Mouse (Mus musculus) embryonic facial prominence, embryonic 11.5 days (tissue): ENCODE data around the gene Tmem167b. TPM values are rescaled to one million over a fixed set of nuclear protein-coding genes. Genes with fewer than 3 reads are reported as not detected.

Experiments used
- ATAC-seq: fragments of 200-750 bp; cut with Nextera tagmentation; replicated peaks from 2 replicates; pipeline ENCODE4 v1.8.0; 2017; ENCODE audit warnings: low read depth; ENCODE audit not compliant: insufficient number of reproducible peaks, low FRiP score, low TSS enrichment
- DNase-seq: peaks from one replicate; pipeline ENCODE4 v3.0.0-alpha.2; 2015; ENCODE audit warnings: low spot score
- H3K27ac ChIP-seq: fragments of 300-500 bp; sonication (generic); replicated peaks from 2 replicates; pipeline ENCODE4 v1.5.1; 2014; ENCODE audit warnings: mild to moderate bottlenecking, low read depth, low read length, control low read depth
- H3K27me3 ChIP-seq: fragments of 300-500 bp; sonication (generic); 2 replicates; pipeline ENCODE4 v1.6.1; 2014; ENCODE audit warnings: mild to moderate bottlenecking, low read length, moderate library complexity, mixed read lengths; ENCODE audit not compliant: control insufficient read depth, insufficient read depth
- H3K36me3 ChIP-seq: fragments of 300-500 bp; sonication (generic); replicated peaks from 2 replicates; pipeline ENCODE4 v1.6.1; 2014; ENCODE audit warnings: low read depth, mild to moderate bottlenecking, low read length, moderate library complexity, mixed read lengths; ENCODE audit not compliant: control insufficient read depth, insufficient read depth
- H3K4me1 ChIP-seq: fragments of 300-500 bp; sonication (generic); 2 replicates; pipeline ENCODE4 v1.6.1; 2014; ENCODE audit warnings: low read length, mixed read lengths; ENCODE audit not compliant: control insufficient read depth, insufficient read depth
- H3K4me2 ChIP-seq: fragments of 300-500 bp; sonication (generic); 2 replicates; pipeline ENCODE4 v1.6.1; 2014; ENCODE audit warnings: low read depth, mild to moderate bottlenecking, control low read depth, low read length, moderate library complexity
- H3K4me3 ChIP-seq: fragments of 300-500 bp; sonication (generic); 2 replicates; pipeline ENCODE4 v1.5.1; 2014; ENCODE audit warnings: low read depth, low read length, control low read depth
- H3K9ac ChIP-seq: fragments of 300-500 bp; sonication (generic); replicated peaks from 2 replicates; pipeline ENCODE4 v1.6.1; 2014; ENCODE audit warnings: mild to moderate bottlenecking, control low read depth, low read length
- H3K9me3 ChIP-seq: fragments of 300-500 bp; sonication (generic); replicated peaks from 2 replicates; pipeline ENCODE4 v1.6.1; 2016; ENCODE audit warnings: mild to moderate bottlenecking, low read length, inconsistent platforms, mixed read lengths; ENCODE audit not compliant: control insufficient read depth
- WGBS: fragments of 180-500 bp; shearing (Covaris S2); extraction: QIAGEN DNeasy Blood & Tissue Kit; methylation state at CpG from one replicate; pipeline ENCODE4 v1.1.7; 2014; 5-methylcytosine and 5-hydroxymethylcytosine counted together
- polyA plus RNA-seq: library from polyadenylated mRNA; unstranded; fragments of >200 nt; fragmentation: Nextera tagmentation; extraction: Ambion mirVana; gene quantifications from 2 replicates; pipeline ENCODE4 v1.2.1, GENCODE M21; 2014

Tmem167b gene
- polyA plus RNA-seq, 1 experiment from 2014 or later, result 48.2 TPM

DNA sequence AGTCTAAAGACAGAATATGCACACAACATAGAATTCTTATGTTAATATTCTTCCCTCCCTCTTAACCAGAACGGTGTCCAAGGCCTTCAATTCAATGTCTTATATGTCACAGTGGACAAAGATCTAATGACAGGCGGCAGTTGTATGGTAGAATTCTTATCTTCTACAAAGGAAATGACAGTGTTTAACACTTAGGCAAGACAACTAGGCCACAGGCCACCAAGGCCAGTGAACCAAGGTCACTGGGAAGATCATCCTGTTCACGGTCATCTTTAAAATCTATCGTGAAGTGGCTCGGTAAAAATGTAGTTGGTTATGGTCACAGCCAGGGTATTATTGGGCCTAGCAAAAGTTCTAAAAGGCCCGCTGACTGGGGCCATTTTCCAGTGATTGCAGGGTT, 28.3 kb downstream of the Tmem167b start, which contains the start of gene 1700013F07Rik:
TSS of gene 1700013F07Rik (plus strand) at position 200 of the 400 bp plus-strand sequence.
- no peaks in the 10 kb centered on the region for H3K36me3 ChIP-seq
- H3K9ac ChIP-seq, result no peak within 1 kb of the TSS
- H3K4me1 ChIP-seq, result no peaks in the 10 kb centered on the region
- H3K27ac ChIP-seq, result no peak within 1 kb of the TSS
- WGBS, result 87% methylated on average over 6 of the region's 6 CpGs
- H3K4me2 ChIP-seq, result no peak within 1 kb of the TSS
- DNase-seq (no peak), ATAC-seq (no peak)
- H3K27me3 ChIP-seq, result peaks cover 10% of the 10 kb centered on the region
- no peaks in the 10 kb centered on the region for H3K9me3 ChIP-seq
- H3K4me3 ChIP-seq, result no peak within 1 kb of the TSS

DNA sequence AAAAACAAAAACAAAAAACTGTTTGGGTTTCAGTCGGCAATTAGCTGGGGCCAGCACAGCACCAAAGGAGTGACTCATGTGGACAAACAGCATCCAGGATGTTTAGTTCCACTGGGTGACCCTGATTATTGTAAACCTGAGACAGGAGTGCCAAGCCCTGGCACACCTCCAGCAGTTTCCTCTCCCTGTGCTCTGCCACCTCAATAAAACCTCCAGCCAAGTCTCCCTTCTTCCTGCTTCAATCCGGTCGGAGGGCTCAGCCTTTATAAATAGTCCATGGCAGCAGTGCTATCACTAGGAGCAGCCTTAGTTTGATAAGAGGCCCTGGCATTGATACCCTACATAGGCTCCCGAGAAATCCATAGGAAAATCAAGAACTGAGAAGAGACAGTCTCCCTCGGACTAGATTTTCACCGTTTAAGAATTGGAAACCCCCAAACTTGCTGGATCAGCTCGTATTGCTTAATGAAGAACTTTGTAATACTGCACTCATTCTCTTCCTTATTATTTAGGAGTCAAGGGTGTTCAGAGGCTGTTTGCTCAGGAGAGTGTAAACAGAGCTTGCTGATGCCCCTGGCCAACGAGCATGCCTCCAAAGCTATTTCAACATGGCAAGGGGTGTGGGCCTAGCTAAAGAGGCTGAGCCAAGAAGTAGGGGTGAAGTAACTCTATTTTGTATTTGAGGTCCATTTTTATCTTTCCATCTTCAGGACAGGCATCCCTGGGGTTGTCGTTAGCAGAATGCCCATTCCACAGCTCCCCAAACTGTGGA, 29.0 kb downstream of the Tmem167b start:
- ATAC-seq (no peak), DNase-seq (no peak)
- no peak overlapping the region for H3K4me3 ChIP-seq
- no peak overlapping the region for H3K4me2 ChIP-seq
- no peak overlapping the region for H3K9ac ChIP-seq
- 80% methylated on average over 9 of the region's 9 CpGs for WGBS
- H3K9me3 ChIP-seq, result no peaks in the 10 kb centered on the region
- H3K27ac ChIP-seq, result no peak overlapping the region
- H3K36me3 ChIP-seq, result no peaks in the 10 kb centered on the region
- H3K27me3 ChIP-seq, result peaks cover 10% of the 10 kb centered on the region
- no peaks in the 10 kb centered on the region for H3K4me1 ChIP-seq

DNA sequence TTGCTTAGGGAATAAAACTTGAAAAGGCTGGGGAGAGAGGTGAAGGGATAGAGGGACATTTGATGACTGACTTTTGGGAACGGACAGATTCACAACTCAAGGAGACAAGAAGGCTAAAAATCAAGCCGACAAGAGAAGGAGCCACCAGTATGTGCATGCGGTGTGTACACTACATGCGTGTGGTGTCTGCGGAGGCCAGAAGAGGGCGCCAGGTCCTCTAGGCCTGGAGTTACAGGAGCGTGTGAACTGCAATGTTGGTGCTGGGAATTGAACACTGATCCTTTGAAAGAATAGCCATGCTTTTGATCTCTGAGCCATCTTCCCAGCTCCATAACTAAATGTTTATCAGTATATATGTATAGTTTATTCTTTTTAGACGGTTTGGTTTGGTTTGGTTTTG, 33.8 kb downstream of the Tmem167b start:
- WGBS, result 91% methylated on average over 8 of the region's 8 CpGs
- no peaks in the 10 kb centered on the region for H3K4me1 ChIP-seq
- no peaks in the 10 kb centered on the region for H3K27me3 ChIP-seq
- H3K4me2 ChIP-seq, result no peak overlapping the region
- ATAC-seq, result no peak
- no peak overlapping the region for H3K27ac ChIP-seq
- no peak for DNase-seq
- H3K36me3 ChIP-seq, result no peaks in the 10 kb centered on the region
- H3K9me3 ChIP-seq, result no peaks in the 10 kb centered on the region
- no peak overlapping the region for H3K4me3 ChIP-seq
- no peak overlapping the region for H3K9ac ChIP-seq

DNA sequence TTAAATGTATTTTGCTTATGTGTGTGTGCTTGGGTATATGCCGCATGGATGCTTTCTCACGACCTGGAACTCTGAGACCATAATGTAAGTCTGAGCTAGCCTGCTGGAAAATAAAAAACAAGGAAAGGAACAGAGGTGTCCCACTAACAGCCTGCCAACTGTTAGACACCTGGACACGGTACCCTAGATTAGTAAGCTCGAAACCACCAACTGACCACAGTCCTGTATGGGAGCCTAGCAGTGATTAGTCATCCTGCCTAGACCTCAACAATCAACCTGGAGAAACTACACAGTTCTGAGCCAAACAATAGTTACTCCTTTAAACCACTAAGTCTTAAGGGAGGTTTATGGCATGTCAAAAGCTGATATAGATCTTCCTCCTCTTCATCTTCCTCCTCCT, 38.9 kb downstream of the Tmem167b start:
- no peaks in the 10 kb centered on the region for H3K27me3 ChIP-seq
- WGBS, result 94% methylated on average over 4 of the region's 4 CpGs
- no peaks in the 10 kb centered on the region for H3K36me3 ChIP-seq
- no peak for DNase-seq
- no peak overlapping the region for H3K9ac ChIP-seq
- H3K4me3 ChIP-seq, result no peak overlapping the region
- no peaks in the 10 kb centered on the region for H3K9me3 ChIP-seq
- no peaks in the 10 kb centered on the region for H3K4me1 ChIP-seq
- ATAC-seq, result no peak
- no peak overlapping the region for H3K27ac ChIP-seq
- no peak overlapping the region for H3K4me2 ChIP-seq

DNA sequence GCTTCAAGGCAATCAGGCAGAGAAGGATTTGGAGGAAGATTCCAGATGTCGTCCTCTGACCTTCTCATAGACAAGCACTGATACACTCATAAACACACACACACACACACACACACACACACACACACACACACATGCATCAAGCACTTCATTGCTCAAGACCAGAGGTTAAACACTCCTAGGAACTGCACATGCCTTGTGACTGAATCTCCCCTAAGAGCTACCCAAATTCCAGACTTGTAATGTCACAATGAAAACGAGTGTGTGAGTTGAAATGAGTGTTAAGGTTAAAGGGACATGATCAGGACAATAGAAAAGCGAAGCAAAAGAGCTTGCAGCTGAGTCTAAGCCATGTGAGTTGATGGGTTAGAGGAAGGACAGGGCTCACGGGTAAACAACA, 44.0 kb downstream of the Tmem167b start:
- ATAC-seq (no peak), DNase-seq (no peak)
- Histone ChIP-seq H3K4me2 (no peak overlapping the region), H3K4me3 (no peak overlapping the region), H3K9ac (no peak overlapping the region), H3K4me1 (no peaks in the 10 kb centered on the region), H3K27ac (no peak overlapping the region), H3K27me3 (no peaks in the 10 kb centered on the region), H3K9me3 (no peaks in the 10 kb centered on the region), H3K36me3 (no peaks in the 10 kb centered on the region)
- WGBS, result 65% methylated on average over 4 of the region's 4 CpGs

DNA sequence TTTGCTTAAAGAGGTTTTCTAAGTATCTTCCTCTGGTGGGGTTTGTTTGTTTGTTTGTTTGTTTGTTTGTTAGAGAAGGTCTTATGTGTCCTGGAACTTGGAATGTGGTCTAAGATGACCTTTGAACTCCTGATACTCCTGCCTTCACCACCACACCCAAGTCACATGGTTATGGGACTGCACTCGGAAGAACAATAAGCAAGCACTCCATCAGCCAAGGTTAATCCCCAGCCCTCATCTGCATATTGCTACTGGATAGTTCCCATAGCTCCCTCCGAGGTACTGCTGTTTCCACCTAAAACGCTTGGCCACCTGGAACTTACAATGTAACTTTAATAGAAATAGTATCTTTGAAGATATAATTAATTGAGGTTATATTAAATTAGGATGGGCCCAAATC, 48.8 kb downstream of the Tmem167b start:
- ATAC-seq (no peak), DNase-seq (no peak)
- no peak overlapping the region for H3K9ac ChIP-seq
- H3K4me1 ChIP-seq, result no peaks in the 10 kb centered on the region
- H3K27ac ChIP-seq, result no peak overlapping the region
- no peaks in the 10 kb centered on the region for H3K9me3 ChIP-seq
- no peak overlapping the region for H3K4me2 ChIP-seq
- no peak overlapping the region for H3K4me3 ChIP-seq
- 79% methylated on average over 3 of the region's 3 CpGs for WGBS
- H3K36me3 ChIP-seq, result no peaks in the 10 kb centered on the region
- H3K27me3 ChIP-seq, result no peaks in the 10 kb centered on the region

DNA sequence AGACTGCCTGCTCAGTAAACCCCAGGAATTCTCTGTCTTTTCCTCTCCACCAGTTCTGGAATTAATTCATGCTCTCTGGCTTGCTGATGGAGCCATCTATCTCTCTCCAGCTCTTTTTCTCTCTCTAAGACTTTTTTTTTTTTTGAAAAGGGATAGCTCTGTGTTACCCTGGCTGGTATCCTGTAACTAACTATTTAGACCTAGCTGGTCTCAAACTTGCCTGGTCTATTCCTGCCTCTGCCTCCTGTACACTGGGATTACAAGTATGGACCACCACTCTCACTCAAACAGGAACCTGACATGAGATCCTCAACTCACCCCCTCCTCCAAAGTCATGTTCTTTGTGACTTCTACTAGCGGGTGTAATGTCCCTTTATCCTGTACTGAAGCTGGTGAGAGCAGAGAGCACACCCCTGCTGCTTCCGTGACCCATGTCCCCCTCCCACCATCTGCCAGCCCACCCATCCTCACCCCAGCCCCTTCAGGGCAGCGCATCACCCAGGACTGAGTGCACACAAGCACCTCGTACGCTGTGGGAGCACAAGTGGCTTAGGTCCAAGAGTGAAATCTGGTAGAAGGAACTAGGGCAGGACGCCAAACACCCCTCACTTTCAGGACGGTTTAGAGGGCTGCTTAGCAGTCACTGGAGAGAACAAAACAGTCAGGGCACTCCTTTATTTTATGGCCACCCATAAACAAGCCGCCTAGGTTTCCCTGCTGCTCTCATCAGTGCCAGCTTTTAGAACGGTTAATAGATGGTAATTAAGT, 51.4 kb downstream of the Tmem167b start:
- H3K36me3 ChIP-seq, result no peaks in the 10 kb centered on the region
- H3K4me2 ChIP-seq, result no peak overlapping the region
- no peak for DNase-seq
- no peak overlapping the region for H3K4me3 ChIP-seq
- H3K4me1 ChIP-seq, result no peaks in the 10 kb centered on the region
- no peak for ATAC-seq
- WGBS, result 25% methylated on average over 9 of the region's 9 CpGs
- no peak overlapping the region for H3K9ac ChIP-seq
- no peaks in the 10 kb centered on the region for H3K27me3 ChIP-seq
- H3K9me3 ChIP-seq, result no peaks in the 10 kb centered on the region
- H3K27ac ChIP-seq, result no peak overlapping the region

DNA sequence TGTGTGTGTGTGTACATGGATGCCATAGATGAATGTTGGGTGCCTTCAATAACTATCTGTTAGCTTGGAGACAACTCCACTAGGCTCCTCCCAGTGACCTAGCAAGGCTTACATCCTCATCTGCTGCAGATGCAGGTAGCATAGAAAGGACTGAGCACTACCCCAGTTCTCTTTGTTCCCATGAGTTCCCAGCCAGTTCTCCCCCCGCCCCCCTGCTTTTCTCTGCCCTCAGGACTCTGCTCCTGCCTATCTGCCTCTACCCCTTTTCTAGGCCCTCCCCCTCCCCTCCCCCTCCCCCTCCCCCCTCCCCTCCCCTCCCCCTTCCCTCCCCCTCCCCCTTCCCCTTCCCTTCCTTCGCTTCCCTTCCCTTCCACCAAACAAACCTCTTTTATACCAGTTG, 52.1 kb downstream of the Tmem167b start:
- Histone ChIP-seq H3K4me3 (no peak overlapping the region), H3K36me3 (no peaks in the 10 kb centered on the region), H3K9me3 (no peaks in the 10 kb centered on the region), H3K9ac (no peak overlapping the region), H3K4me1 (no peaks in the 10 kb centered on the region), H3K4me2 (no peak overlapping the region), H3K27me3 (no peaks in the 10 kb centered on the region), H3K27ac (no peak overlapping the region)
- WGBS, result 57% methylated on average over 1 of the region's 2 CpGs
- DNase-seq (no peak), ATAC-seq (no peak)
